20 mouse cellular contexts compared by ENCODE assay signal in the genomic region with DNA sequence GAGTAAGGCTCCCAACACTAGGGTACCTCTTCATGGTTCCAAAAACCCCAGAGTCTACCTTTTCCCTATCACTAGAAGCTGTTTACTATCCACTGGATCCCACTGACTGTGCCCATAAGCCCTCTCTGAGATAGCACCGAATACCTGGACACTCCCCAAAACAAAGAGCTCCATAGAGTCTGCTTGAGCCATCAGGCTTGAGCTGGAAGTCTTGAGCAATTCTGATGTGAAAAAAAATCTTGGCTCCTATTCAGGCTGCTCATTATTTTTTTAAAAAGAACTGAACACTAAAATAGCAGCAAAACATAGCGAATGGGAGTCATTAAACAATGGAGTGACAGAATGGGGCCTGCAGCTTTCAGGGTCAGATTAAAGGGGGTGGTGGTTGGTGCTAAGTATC. TPM values are rescaled to one million over a fixed set of nuclear protein-coding genes. Genes with fewer than 3 reads are reported as not detected.
DNase-seq lines count a peak whose midpoint lies in the region; ATAC-seq and TF ChIP-seq lines count a peak whose summit lies in the region.
"Had no signal": no experiment of that assay in that cellular context is flagged by ENCODE, and none has a peak within 500 bp of the region (broad histone marks: within the 10 kb centered on the region; RNA-seq: fewer than 3 reads in every experiment).

No protein-coding gene starts in this region.

- no peaks in the 10 kb centered on the region for H3K27me3 ChIP-seq in liver, adult 2 months (ENCODE audit: control insufficient read depth, insufficient read depth, low read length)
- H3K27me3 ChIP-seq in liver, postnatal 0 days (ENCODE audit: insufficient read depth, low read length) = no peaks in the 10 kb centered on the region
- H3K27me3 ChIP-seq: liver, embryonic 12.5 days; midbrain, embryonic 12.5 days; neural tube, embryonic 12.5 days had no signal

- H3K79me2 ChIP-seq in liver, adult 2 months (ENCODE audit: control insufficient read depth, insufficient read depth, low read length) = no peaks in the 10 kb centered on the region

- no peaks in the 10 kb centered on the region for H3K9me3 ChIP-seq in liver, postnatal 0 days (ENCODE audit: low read length)
- H3K9me3 ChIP-seq: forebrain, embryonic 10.5 days; G1E; liver, embryonic 12.5 days; midbrain, embryonic 12.5 days; neural tube, embryonic 12.5 days had no signal

- 31% methylated on average over 2 of the region's 2 CpGs for WGBS in liver, adult 2 months
- WGBS in liver, postnatal 0 days (ENCODE audit: insufficient replicate concordance) = 87% methylated on average over 2 of the region's 2 CpGs
- WGBS in lung, adult 2 months = 43% methylated on average over 2 of the region's 2 CpGs

- H3K4me1 ChIP-seq in liver, adult 2 months (ENCODE audit: control insufficient read depth, insufficient read depth, low read length) = peaks cover 2% of the 10 kb centered on the region; the same call in 1 of the 2 replicates
- no peaks in the 10 kb centered on the region for H3K4me1 ChIP-seq in liver, postnatal 0 days (ENCODE audit: insufficient read depth)
- H3K4me1 ChIP-seq in lung, adult 2 months (ENCODE audit: control insufficient read depth, insufficient read depth, low read length) = peaks cover 7% of the 10 kb centered on the region
- H3K4me1 ChIP-seq: forebrain, embryonic 10.5 days; liver, embryonic 12.5 days; midbrain, embryonic 12.5 days; neural tube, embryonic 12.5 days had no signal

- intact Hi-C loops in heart, postnatal 36 days (cut with DNase I) = no loop called here
- intact Hi-C loops in gastrocnemius, postnatal 36 days (cut with DNase I) = no loop called here

- no peak overlapping the region for H3K27ac ChIP-seq in liver, adult 2 months (replicated peaks; ENCODE audit: insufficient read depth, low read depth, low read length)
- H3K27ac ChIP-seq in liver, postnatal 0 days (ENCODE audit: low read depth) = no peak overlapping the region
- H3K27ac ChIP-seq: forebrain, embryonic 10.5 days; gastrocnemius, adult 2 months; heart, adult 2 months; liver, embryonic 12.5 days; midbrain, embryonic 12.5 days; neural tube, embryonic 12.5 days had no signal

- no peak overlapping the region for H3K4me3 ChIP-seq in liver, adult 2 months (ENCODE audit: insufficient read depth, low read depth, low read length)
- no peak overlapping the region for H3K4me3 ChIP-seq in liver, postnatal 0 days (ENCODE audit: low read depth, low read length)
- no peak overlapping the region for H3K4me3 ChIP-seq in lung, adult 2 months (replicated peaks; ENCODE audit: extremely low read depth, low read depth, low read length)
- H3K4me3 ChIP-seq: forebrain, embryonic 10.5 days; gastrocnemius, adult 2 months; heart, adult 2 months; liver, embryonic 12.5 days; midbrain, embryonic 12.5 days; neural tube, embryonic 12.5 days had no signal

- no peak for TF ChIP-seq EP300 in liver, postnatal 0 days (IDR thresholded peaks at IDR 0.05; ENCODE audit: low read depth)

- no peak for TF ChIP-seq POLR2A in liver, adult 2 months (IDR thresholded peaks at IDR 0.05; ENCODE audit: extremely low read depth, insufficient read depth, low read length)
- no peak for TF ChIP-seq POLR2A in lung, adult 2 months (IDR thresholded peaks at IDR 0.05; ENCODE audit: borderline replicate concordance, extremely low read depth, low read depth, low read length)

- peak; percentile 15 to 25 for DNase-seq in heart, adult 18-20 months
- DNase-seq in heart, postnatal 36 days = no peak
- peak; percentile 76 for DNase-seq in liver, adult 2 months (ENCODE audit: extremely low read depth, low read depth, low spot score)
- DNase-seq in liver, postnatal 0 days = no peak
- DNase-seq in lung, adult 2 months = peak; percentile 15
- peak; percentile 54 for DNase-seq in lung, postnatal 36 days
- no peak for DNase-seq in embryo, embryonic 10 days (ENCODE audit: low spot score)
- no peak for DNase-seq in gastrocnemius, postnatal 36 days
- DNase-seq: cerebellum, adult 9-11 months; gastrocnemius, adult 2 months; heart, adult 2 months; right cerebral cortex, adult 18-20 months; thymus, postnatal 36 days had no signal

- peaks cover 41% of the 10 kb centered on the region for H3K36me3 ChIP-seq in liver, adult 2 months (ENCODE audit: control insufficient read depth, insufficient read depth, low read length)
- H3K36me3 ChIP-seq in liver, postnatal 0 days (replicated peaks; ENCODE audit: insufficient read depth, low read length) = peaks cover 46% of the 10 kb centered on the region

- no peak for TF ChIP-seq CTCF in liver, adult 2 months (IDR thresholded peaks at IDR 0.05; ENCODE audit: low read depth, low read length)
- no peak for TF ChIP-seq CTCF in liver, postnatal 0 days (IDR thresholded peaks at IDR 0.05; ENCODE audit: low read depth)
- no peak for TF ChIP-seq CTCF in lung, adult 2 months (IDR thresholded peaks at IDR 0.05; ENCODE audit: insufficient read depth, low read length)

- ATAC-seq in liver, postnatal 0 days = no peak
- ATAC-seq: inflammation-experienced regulatory T-cells, adult 6 months; liver, embryonic 12.5 days had no signal

- no peak overlapping the region for H3K9ac ChIP-seq in liver, adult 2 months (ENCODE audit: low read depth, low read length)
- no peak overlapping the region for H3K9ac ChIP-seq in liver, postnatal 0 days (replicated peaks)
- H3K9ac ChIP-seq: liver, embryonic 12.5 days; midbrain, embryonic 12.5 days; neural tube, embryonic 12.5 days had no signal

- H3K4me2 ChIP-seq in liver, postnatal 0 days (ENCODE audit: low read depth, low read length) = no peak overlapping the region
- H3K4me2 ChIP-seq: liver, embryonic 12.5 days; midbrain, embryonic 12.5 days; neural tube, embryonic 12.5 days had no signal

RNA-seq across cellular contexts. Expression of gene Cplx1, which starts 17.3 kb away (rescaled TPM):
- total RNA-seq in heart, adult 18-20 months (2021) = under 1 TPM in 1 of 2 experiments, not detected in 1; 0.21 TPM
- total RNA-seq in heart, postnatal 36 days (2021) = under 1 TPM in 1 of 2 experiments, not detected in 1; 0.25 TPM
- total RNA-seq in liver, adult 2 months (2014; rRNA removed) = not detected in 2 replicates
- not detected in 2 replicates for polyA plus RNA-seq in liver, adult 2 months (2012; rRNA removed)
- polyA plus RNA-seq in liver, postnatal 0 days (2015; fragmentation: Nextera tagmentation; extraction: Ambion mirVana) = not detected in 2 replicates
- polyA plus RNA-seq in lung, adult 2 months (2012; rRNA removed) = 0.05 and 0.19 TPM in 2 replicates
- total RNA-seq in gastrocnemius, postnatal 36 days (2021) = not detected
- total RNA-seq: gastrocnemius, adult 2 months had no signal
- polyA plus RNA-seq: G1E; inflammation-experienced regulatory T-cells, adult 6 months; spleen, adult 2 months had no signal

Comparison
In these comparisons a context has a peak if more than half of its experiments do, and no peak if none do; other contexts are left out.
1. DNase-seq: peak in heart, adult 18-20 months (2 of 2), liver, adult 2 months (single experiment), lung, adult 2 months (single experiment) and lung, postnatal 36 days (single experiment); none in heart, postnatal 36 days (0 of 2), liver, postnatal 0 days (single experiment), embryo, embryonic 10 days (single experiment) and gastrocnemius, postnatal 36 days (0 of 2).